Mouse (Mus musculus): ENCODE data around the gene Rragc.

Gene Rragc

DNA sequence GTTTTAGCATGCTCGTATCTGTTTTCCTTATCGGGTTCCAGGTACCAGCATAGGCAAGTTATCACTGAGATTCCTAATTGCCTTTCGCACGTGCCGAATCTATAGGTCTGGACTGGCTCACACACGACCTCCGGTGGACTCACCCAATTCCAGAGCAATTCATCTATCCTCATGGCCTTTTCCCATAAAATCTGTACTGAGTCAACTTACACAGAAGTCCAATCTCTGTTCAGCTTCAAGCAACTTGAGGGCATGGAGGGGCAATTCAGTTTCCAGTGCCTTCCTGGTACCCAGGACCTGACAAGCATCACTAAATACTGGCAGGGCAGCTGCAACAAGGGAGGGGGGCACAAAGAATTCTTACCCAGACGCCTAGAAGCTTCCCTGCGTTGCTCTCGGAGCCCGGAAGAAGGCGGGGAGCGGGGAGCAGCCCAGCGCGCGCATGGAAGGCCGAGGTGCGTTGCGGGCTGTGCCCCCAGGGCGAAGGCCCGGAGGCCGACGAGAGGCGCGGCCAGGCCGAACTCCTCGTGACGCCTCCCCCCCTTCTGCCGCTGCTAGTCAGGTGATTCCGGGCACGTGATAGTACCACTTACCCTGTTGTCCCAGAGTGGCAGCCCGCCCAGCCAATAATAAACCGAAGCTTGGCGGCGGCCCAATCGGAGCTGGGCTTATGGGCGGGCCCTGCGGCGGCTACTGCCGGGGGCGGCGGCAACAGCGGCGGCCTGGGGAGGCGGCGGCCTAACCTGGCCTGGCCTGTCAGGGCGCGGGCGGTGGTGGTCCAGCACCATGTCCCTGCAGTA lies at the start of gene Rragc:
Rragc (plus strand) TSS at position 699 of the 800 bp plus-strand sequence.
- DNase-seq = peak; percentile 100

DNA sequence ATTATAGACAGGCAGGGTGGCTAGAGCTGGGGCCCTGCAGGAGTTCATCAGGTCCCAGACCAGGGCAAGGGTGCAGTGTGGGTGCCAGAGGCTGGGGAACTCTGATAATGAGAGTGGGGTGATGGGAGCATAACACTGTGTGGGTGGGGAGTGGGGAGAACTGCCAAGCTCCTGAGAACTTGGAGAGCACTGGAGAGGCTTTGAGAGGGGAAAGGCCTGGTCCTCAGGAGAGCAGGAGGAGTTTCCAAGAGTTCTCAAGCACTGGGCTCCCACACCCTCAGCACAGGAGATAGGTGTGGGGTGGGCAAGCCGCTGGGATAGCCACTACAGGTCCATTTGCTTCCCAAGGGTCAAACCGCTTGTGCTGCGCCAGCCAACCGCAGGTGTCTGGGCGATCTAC lies 23.5 kb upstream of the Rragc start:
- DNase-seq = no peak

DNA sequence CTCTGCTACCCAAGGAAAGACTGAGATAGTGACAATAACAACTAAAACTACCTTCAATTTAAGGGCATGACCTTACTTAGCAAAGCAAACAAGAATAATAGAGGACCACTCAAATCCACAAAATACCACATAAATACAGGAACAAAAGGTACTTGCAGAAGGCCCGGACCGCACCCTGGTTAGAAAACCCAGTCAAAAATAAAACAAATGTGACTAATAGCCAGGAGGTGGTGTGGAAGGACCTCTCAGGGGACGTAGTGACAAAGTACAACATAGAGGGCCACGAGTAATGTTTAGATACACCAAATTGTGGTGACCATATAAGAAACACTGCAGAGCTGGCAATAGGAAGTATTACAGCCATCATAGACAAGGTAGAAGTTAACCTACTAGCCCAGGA lies 23.0 kb upstream of the Rragc start:
- DNase-seq = no peak

DNA sequence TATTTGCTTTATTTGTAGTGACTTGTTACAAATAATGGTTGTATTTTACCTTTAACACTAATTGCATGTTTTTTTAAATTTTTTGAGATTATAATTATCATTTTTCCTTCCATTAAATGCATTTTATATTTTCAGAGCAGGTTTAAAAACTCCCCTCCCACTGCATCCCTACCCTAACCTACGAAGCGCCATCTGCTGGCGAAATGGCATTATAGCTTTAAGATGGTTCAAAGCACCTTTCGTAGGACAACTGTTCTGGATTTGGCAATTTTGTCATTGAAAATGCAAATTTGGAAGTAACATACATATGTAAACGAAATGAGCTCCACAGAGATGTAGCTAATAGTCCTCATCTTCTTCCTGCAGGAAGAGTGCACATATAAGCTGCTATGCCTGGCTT lies 18.6 kb upstream of the Rragc start:
- peak; percentile 52 for DNase-seq

DNA sequence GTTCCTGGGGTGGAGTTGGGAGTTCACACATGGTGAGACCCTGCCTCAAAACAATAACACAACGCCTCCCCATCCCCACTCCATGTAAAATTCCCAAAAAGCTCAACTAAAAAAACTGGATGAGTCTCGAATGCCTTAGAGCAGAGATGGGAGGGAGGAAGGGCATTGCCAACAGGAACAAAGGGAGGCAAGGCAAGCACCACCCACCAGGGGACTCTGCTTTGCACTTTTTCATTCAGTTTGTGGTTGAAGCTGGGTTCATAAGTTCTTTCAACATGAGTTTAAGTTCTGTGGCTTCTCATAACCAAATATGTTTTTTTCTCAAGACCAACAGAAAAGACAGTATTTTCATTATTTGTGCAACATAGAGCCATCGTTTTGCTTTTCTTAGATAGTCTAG lies 13.8 kb upstream of the Rragc start:
- DNase-seq = no peak

DNA sequence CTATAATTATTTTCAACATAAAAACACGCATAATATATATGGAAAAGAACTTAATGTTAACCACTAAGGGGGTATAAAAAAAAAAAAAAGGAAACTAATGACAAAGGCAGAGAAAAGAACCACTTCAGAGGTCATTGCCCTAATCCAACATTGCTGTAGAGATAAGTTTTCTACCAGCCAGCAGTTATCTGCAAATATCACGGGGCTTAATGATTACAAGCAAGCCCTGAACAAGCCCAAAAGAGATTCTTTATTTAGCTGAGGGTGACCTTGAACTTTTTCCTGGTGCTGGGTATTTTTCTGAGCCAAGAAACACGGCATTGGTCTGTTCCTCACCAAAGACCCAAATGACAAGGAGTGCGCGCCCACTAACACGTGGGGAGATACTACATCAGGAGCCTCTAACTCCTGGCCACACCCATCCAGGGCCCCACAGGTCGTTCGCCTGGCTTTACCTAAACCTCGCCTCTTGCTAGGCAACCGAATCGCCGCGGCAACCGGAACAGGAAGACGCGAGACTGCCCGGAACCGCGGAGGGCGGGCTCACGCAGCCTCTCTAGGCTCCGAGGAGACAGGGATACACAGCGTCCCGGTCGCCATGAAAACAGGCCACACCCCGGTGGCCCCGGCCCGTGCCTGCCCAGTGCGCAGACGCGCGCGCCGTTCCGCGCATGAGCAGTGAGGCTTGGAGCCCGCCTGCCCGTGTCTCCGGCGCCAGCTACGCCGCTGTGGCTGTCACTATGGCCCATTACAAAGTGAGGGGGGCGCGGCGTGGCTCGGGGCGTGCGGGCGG lies 12.7 kb upstream of the Rragc start, which contains the start of gene Mycbp:
Mycbp (plus strand) TSS at position 500 of the 793 bp plus-strand sequence.
- DNase-seq = peak; percentile 99

DNA sequence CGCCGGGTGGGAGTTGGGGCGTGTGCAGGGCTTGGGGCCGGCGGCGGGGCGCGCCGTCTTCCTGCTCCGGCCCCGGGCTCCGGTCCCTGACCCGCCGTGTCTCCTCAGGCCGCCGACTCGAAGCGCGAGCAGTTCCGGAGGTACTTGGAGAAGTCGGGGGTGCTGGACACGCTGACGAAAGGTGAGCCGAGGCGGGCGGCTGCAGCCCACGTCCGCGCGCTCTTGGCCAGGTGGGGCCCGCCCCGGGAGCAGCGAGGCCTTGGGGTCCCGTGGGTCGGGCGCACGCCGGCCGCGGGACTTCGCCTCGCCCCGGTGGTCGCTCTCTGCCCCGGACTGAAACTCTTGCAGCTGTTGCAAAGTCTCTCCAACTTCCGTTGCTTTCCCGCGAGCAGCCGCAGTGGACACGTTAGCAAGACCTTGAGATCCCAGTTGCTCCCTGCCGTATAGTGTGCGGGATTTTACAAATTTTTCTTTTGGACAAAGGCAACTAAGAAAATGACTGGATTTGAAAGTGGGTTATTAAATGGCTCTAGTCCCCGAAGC lies 12.0 kb upstream of the Rragc start:
- DNase-seq = no peak

DNA sequence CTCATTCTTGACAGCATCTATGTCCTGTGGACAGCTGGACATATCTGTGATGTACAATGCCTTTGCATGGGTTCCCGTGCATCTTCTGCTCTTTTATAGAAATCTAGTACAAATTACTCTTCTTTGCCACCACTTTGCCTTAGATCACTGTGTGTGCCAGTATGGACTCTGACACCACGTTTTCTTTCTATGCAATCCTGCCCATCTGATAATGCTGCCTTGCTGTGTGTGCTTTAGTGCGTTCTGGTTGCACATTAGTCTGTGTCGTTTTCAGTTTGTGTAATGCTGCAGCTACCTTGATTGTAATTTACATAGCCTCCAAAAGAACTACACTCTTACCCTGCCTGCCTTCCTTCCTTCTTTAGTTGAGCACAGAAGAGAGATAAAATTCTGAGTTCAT lies 5.7 kb upstream of the Rragc start:
- DNase-seq = no peak

DNA sequence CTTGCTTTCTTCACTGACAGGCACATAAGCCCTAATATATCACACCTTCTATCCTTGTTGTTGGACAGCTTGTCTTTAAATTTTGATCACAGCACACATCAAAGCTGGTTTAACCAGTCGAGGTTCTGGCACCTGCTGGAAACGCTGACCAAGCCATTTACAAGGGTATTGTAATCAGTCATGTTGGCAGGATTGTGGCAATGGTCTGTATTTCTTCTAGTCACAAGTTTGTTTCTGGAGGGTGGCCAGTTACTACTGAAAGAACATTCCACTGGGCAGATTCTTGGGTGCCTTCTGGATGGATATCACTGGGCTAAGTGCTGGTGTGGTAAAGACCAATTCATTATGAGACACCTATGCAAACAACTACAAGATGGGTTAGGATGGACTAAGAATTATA lies 4.8 kb upstream of the Rragc start:
- no peak for DNase-seq

DNA sequence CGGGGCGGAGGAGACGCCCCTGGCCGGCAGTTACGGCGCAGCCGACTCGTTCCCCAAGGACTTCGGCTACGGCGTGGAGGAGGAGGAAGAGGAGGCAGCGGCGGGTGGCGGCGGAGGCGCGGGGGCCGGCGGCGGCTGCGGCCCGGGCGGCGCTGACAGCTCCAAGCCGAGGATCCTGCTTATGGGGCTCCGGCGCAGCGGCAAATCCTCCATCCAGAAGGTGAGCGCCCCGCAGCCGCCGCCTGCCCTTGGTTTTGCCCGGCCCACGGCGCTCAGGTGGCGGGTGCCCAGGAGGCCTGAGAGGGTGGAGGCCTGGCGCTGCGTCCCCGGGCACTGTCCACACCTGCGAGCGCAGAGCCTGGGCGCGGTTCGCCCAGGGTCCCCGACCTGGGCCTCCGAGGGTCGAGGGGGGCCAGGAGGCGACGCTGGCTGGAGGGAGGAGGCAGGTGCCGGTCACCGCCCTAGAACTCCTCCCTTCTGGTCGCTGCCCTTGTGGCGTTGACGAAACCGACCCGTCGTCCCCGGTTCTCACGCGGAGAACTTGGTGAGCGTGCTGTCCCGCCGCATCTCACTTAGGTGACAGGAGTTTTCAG lies 398 bp downstream of the Rragc start, which contains the start of gene 4930535I16Rik:
4930535I16Rik (minus strand) TSS at position 475 of the 593 bp plus-strand sequence.
- no peak for DNase-seq

DNA sequence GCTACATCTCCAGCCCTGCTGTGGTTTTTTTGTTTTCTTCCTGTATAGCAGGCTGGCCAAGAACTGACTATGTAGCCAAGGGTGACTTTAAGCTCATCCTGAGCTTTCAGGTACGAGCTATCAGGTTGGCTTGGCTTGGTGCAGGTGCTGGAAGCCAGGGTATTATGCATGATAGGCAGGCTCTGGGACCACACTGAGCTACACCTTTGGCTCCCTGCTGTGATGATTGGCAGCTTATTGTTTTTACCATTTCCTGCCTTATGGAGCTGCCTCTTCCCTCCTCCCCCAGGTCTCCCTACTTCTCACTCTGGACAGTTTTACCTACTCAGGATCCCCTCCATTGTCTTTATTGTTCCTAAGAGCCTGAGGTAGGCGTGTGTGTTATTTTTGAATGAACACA lies 1.6 kb downstream of the Rragc start:
- no peak for DNase-seq

DNA sequence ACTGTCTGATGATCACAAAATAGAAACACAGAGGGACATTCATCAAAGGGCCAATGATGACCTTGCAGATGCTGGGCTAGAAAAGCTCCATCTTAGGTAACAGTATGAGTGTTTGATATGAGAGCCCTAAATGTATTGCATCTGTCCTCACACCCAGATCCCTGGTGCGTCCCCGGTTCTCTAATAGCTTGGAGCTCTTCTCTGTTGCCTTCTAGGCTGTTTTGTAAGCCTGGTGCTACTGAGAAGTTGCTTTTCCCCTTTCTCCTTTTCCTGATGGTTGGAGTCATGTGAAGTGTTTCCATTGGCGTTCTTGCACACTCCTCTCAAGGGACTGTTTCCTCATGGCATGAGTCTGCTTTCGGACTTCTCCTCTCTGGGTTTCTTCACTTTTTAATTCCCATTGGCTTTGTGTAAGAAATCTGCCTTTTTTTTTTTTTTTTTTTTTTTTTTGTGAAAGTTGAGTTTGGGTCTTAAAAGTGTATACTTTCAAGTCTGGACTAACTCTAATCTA lies 3.9 kb downstream of the Rragc start:
- no peak for DNase-seq

DNA sequence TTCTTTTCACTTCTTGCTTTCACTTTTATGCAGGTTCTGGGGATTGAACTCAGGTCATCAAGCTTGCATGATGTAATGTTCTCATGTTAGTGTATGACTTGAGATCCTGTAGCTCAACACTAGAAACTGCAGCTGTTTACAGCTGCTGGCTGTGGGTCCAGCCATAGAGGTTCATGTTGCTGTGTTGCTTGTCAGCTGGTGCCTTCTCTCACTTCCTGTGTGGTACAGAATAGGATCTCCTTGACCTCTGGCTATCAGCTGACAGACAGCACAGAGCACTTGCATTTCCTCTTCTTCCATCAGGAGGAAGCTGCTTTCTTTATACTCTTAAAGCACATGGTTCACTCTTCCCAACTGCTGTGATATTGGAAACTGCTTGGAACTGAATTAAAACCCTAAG lies 10.7 kb downstream of the Rragc start:
- DNase-seq = no peak

DNA sequence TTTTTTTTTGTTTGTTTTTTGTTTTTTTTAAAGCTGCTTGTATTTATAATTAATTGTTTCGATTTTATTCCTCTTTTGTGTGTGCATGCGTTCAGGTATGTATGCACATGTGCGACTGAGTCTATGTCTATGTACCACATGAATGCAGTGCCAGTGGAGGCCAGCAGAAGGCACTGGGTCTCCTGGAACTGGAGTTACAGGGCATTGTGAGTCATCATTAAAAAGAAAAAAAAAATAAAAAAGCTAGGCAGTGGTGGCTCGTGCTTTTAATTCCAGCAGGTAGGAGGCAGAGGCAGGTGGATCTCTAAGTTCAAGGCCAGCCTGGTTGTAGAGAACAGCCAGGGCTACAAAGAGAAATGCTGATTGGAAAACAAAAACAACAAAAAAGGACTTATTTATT lies 12.7 kb downstream of the Rragc start:
- DNase-seq = no peak

DNA sequence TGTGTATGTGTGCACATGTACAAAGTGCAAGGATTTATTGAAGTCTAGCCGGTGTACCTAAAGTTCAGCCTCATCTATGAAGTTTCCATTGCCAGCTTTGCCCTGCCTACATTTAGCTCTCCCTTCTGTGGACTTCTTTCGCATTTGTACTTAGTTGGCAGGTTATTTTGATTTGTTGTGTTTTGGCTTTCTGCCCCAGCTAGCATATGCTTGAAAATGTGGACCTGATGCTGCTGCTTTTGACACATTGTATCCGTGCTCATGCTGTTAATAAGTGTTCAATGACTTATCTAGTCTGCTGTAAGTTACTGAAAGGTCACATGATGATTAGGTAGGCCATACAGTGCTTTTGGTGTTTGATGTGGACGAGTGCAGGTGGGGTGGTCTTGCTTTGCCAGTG lies 17.1 kb downstream of the Rragc start:
- DNase-seq = no peak

DNA sequence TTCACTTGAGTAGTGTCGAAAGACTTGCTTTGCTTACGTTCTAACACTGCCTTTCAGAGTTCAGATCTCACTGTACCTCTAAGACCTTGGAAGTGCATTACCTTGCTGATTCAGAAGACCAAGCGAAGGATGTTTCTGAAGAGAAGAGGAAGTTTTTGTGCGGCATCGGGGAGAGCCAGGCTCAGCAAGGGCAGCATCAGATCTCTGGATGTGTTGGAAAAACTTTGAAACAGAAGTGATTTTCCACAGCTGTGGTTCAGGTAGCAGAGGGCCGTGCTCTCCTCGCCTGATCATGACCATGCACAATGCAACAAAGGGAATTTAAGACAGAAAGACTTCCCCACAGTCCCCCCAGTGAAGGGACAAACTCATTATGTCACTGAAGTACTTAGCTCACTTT lies 18.8 kb downstream of the Rragc start:
- DNase-seq = no peak

DNA sequence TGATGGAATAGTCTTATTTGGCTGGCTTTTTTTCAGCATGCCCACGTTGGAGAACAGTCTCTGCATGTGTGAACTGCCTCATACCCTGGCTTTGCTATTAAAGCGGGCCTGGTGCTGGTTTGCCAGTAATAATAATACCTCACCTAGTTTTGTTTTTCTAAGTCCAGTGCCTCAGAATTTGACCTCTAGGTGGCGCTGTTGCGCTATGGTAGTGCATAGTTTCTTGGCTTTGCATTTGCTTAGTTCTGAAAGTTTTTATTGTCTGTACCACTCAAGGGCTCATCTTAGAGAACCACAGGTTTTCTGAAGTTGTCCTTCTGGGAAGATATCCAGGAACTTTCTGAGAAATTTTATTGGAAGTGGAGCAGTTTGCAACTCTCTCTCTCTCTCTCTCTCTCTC lies 22.6 kb downstream of the Rragc start:
- DNase-seq = peak; percentile 73

DNA sequence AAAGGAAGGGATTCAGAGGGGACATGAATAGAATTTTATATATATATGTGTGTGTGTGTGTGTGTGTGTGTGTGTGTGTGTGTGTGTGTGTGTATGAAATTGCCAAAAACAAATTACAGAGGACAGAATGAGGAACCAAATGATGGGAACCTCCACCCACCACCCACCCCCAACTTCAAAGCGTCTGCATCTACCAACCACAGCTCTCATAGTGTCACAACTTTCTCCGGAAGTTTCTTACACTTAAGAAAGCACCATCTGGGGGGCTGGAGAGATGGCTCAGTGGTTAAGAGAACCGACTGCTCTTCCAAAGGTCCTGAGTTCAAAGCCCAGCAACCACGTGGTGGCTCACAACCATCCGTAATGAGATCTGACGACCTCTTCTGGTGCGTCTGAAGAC lies 23.6 kb downstream of the Rragc start:
- DNase-seq = peak; percentile 41

DNA sequence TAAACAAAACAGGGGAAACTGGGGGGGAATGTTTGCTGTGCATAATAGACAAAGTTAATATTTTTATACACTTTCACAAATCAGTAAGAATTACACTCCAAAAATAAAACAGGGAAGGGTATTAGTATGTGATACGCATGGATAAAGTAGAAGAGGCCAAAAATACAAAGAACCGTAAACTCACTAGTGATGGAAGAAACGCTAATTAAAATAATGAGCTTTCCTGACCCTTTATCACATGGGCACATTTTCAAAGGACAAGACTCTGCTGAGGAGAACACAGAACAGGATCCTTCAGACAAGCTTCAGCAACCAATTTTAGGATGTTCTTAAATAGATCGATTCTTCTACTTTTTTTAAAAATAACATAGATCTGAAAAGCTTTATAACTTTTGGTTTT lies 29.5 kb downstream of the Rragc start:
- no peak for DNase-seq

DNA sequence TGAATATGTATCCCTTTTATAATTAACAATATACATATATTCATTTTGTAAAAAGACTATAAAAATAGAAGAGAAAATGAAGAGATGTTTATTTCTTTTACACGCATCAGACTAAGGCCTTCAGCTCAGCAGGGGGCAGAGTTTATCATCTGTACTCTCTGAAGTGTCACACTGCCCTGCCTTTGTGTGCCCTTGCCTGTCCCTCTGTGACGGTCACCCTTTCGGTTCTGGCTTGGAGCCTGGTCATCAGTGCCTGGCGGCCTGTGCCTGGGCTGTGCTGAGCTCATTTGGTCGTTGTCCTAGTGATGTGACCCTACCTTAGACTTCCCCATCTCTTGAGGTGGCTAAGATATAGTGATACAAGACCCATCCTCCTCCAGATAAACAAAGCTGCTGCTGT lies 29.9 kb downstream of the Rragc start:
- no peak for DNase-seq

DNA sequence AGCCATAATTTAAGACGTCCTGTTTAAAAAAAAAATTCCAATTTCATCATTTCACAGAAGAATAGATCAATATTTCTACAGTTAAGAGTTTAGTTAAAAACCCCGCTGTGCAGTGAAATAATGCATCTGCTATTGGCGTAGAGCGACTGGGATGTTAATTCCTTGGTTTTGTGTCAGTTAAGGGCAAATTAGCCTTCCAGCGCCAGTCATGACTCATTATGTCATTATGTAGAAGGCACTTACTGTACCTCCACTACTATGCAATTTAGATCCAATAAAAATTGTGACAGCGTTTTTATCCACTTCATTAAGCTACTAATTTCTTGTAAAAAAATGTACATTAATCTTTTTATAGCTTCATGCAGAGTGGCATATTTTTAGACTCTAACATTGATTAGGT lies 31.7 kb downstream of the Rragc start:
- DNase-seq = no peak

DNA sequence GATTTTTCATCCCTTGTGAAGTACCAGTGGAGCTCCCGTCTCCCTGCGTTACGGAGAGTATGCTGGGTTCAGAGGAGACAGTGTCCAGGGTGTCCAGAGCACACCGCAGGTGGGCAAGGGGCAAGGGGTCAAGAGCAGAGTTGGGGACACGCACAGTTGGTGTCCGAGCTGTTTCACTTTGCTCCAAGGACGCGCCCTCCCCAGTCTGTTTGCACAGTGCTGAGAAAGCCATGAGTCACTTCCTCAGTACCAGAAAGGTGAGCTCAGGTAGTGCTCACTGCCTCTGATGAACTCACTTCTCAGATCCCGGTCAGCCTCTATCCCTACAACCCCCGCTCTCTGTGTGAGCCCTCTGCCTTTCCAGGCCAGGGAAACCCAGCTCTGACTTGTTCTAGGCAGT lies 32.4 kb downstream of the Rragc start:
- DNase-seq = no peak

DNA sequence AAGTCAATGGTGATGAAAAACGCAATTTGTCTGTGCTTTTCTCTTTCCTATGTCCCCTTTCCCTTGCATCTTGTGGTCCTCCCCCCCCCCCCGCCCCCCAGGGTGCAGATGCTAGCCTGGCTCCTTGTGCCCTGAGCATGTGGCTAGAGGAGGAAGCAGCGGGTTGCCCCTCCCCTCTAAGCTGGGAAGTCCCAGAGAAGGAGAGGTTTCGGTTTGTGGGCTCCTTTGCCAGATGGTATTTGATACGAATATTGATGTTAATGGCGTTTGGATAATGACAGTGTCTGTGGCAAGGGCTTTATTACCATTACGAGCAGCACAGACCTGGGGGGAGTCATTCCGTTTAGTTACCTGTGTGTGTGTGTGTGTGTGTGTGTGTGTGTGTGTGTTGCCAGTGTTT lies 34.8 kb downstream of the Rragc start:
- DNase-seq = no peak
